In genomic region chr3:121532176-121532575, GRCm38 (mm10) we compare ENCODE assay signal across 8 mouse cellular contexts. TPM values are rescaled to one million over a fixed set of nuclear protein-coding genes. Genes with fewer than 3 reads are reported as not detected.
DNase-seq lines count a peak whose midpoint lies in the region; ATAC-seq lines count a peak whose summit lies in the region.

Gene Slc44a3 (minus strand): TSS chr3:121532404.

- H3K4me1 ChIP-seq in forebrain, embryonic 11.5 days (replicated peaks; ENCODE audit: control insufficient read depth, insufficient read depth, low read length): 0 out of 2 replicates have a peak, but pooled peaks cover 3% of the 10 kb centered on the region
- peaks cover 40% of the 10 kb centered on the region for H3K4me1 ChIP-seq in lung, embryonic 15.5 days

- ATAC-seq in forebrain, embryonic 11.5 days (replicated peaks; ENCODE audit: low FRiP score): no peak
- peak; percentile 82 for ATAC-seq in lung, embryonic 15.5 days (ENCODE audit: borderline replicate concordance, extremely low read depth, low FRiP score, low TSS enrichment)

- no peaks in the 10 kb centered on the region for H3K36me3 ChIP-seq in forebrain, embryonic 11.5 days (ENCODE audit: control insufficient read depth, insufficient read depth, low read length)
- no peaks in the 10 kb centered on the region for H3K36me3 ChIP-seq in lung, embryonic 15.5 days

- H3K27me3 ChIP-seq in forebrain, embryonic 11.5 days (ENCODE audit: control insufficient read depth, insufficient read depth, low read length): peaks cover 3% of the 10 kb centered on the region; the same call in 1 of the 2 replicates
- no peaks in the 10 kb centered on the region for H3K27me3 ChIP-seq in lung, embryonic 15.5 days

- peak within 1 kb of the TSS; percentile 8; the same call in 1 of the 2 replicates for H3K4me3 ChIP-seq in forebrain, embryonic 11.5 days (ENCODE audit: low read depth, low read length)
- H3K4me3 ChIP-seq in lung, embryonic 15.5 days: peak within 1 kb of the TSS; percentile 49

- WGBS in forebrain, embryonic 11.5 days: under 1% methylated on average over 24 of the region's 24 CpGs
- WGBS in lung, embryonic 15.5 days: 6% methylated on average over 24 of the region's 24 CpGs

- H3K27ac ChIP-seq in forebrain, embryonic 11.5 days (ENCODE audit: low read depth, low read length): no peak within 1 kb of the TSS
- peak within 1 kb of the TSS; percentile 92 for H3K27ac ChIP-seq in lung, embryonic 15.5 days

- H3K4me2 ChIP-seq in forebrain, embryonic 11.5 days (ENCODE audit: low read depth, low read length, severe bottlenecking): peak within 1 kb of the TSS; percentile 52
- peak within 1 kb of the TSS; percentile 66 for H3K4me2 ChIP-seq in lung, embryonic 15.5 days

- H3K9ac ChIP-seq in forebrain, embryonic 11.5 days (ENCODE audit: low read length): 0 out of 2 replicates have a peak within 1 kb of the TSS, but pooled peaks have one; percentile 14
- H3K9ac ChIP-seq in lung, embryonic 15.5 days: peak within 1 kb of the TSS; percentile 52

- DNase-seq in right cerebral cortex, postnatal 14 days: peak; percentile 13
- DNase-seq in right cerebral cortex, postnatal 36 days (ENCODE audit: low spot score in 2 of 2): no peak
- DNase-seq in forebrain, embryonic 11.5 days (ENCODE audit: low spot score): no peak
- peak; percentile 67 for DNase-seq in kidney, adult 9 months
- DNase-seq in ovary, postnatal 36 days (ENCODE audit: low spot score): peak; percentile 68
- DNase-seq in spleen, postnatal 14 days (ENCODE audit: low spot score in 2 of 2): no peak
- DNase-seq in right cerebral cortex, adult 18-20 months: no peak

- H3K9me3 ChIP-seq in forebrain, embryonic 11.5 days (ENCODE audit: control insufficient read depth, low read length): no peaks in the 10 kb centered on the region
- no peaks in the 10 kb centered on the region for H3K9me3 ChIP-seq in lung, embryonic 15.5 days

RNA-seq across cellular contexts. Expression of gene Slc44a3, which starts in this region (rescaled TPM):
- 0.83 and 1.0 TPM in 2 replicates for polyA plus RNA-seq in forebrain, embryonic 11.5 days (2014; fragmentation: Nextera tagmentation; extraction: Ambion mirVana)
- 15.3 and 16.5 TPM in 2 replicates for polyA plus RNA-seq in lung, embryonic 15.5 days (2015; fragmentation: Nextera tagmentation; extraction: Ambion mirVana)

Comparison
In these comparisons a context has a peak if more than half of its experiments do, and no peak if none do; other contexts are left out.
1. DNase-seq: peak in right cerebral cortex, postnatal 14 days (single experiment), kidney, adult 9 months (single experiment) and ovary, postnatal 36 days (single experiment); none in right cerebral cortex, postnatal 36 days (0 of 2), forebrain, embryonic 11.5 days (single experiment), spleen, postnatal 14 days (0 of 2) and right cerebral cortex, adult 18-20 months (single experiment).